Mouse (Mus musculus) layer of hippocampus, adult 9-11 months (tissue): Measurements from ENCODE around the gene Gm49369.
"Not testable (repeated sequence)": the region's sequence is repeated elsewhere in the genome, so short reads cannot be mapped to it uniquely, and the experiment has no call there.

ENCODE experiments used
- DNase-seq: peaks from one replicate; pipeline ENCODE4 v3.0.0; 2022

The Gm49369 gene

DNA sequence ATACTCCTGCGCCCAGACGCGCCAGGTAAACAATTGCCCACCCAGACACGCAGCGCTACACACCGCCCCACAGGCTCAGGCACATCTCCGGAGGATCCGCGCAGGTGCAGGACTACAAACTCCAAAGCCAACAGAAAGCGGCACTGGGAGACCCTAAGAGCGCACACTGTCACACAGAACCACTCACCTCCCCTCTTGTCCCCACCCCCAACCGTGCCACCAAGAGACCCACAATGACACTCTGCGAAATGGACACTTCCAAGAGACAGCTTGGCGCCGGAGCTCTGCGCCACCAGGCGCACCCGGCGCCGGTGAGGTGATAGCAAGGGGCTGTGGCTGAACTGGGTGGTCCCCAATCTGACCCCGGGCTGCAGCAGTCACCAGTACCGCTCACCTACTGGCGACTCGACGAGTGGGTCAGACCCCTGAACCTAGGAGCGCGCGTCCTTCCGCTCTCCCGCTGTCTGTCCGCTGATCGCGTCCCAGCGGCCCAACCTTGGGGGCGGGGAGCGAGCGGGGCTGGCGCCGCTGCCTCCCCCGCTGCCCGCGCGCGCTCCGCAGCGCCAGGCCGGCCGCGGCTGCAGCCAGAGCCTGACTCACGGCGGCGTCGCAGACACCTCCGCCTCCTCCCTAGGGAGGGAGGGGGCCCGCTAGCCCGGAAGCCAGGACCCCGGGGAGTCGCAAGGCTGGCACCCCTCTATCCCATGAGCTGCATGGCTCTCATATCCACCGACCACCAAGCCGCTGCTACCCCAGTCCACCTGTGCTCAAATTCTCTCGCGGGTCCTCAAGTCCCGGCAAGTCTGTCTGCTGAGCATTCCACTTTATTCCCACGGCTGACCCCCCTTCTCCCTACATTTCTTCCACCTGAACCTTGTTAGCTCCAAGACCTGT is 10.5 kb downstream of the Gm49369 start:
- DNase-seq: no peak

GRCm38 (mm10) chr7:142371398-142371767 is 11.1 kb downstream of the Gm49369 start:
- peak; percentile 90 for DNase-seq

- DNase-seq: no peak
Observed at GRCm38 (mm10) chr7:142370937-142371336, 11.5 kb downstream of the Gm49369 start.

GRCm38 (mm10) chr7:142369820-142370219 is 12.6 kb downstream of the Gm49369 start:
- no peak for DNase-seq

DNA sequence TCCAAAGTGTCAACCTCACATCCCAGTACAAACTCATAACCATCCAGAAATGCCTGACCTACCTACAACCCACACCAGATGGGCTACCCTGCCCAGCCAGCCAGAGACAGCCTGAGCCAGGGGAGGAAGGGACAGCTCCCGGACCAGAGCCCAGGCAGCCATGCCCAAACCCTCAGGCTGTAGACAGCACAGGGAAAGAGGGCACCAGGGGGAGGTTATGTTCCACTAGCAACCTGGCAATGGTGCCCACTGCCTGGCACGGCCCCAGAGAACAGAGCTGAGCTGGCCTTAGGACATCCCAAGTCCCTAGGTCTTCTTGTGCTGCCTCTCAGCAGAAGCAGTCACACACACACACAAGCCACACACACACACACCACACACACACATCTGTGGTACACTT is 13.6 kb downstream of the Gm49369 start:
- DNase-seq: no peak

GRCm38 (mm10) chr7:142363107-142363506 is 19.4 kb downstream of the Gm49369 start:
- no peak for DNase-seq

- DNase-seq: no peak
Observed at GRCm38 (mm10) chr7:142360743-142361142, 21.7 kb downstream of the Gm49369 start.

DNA sequence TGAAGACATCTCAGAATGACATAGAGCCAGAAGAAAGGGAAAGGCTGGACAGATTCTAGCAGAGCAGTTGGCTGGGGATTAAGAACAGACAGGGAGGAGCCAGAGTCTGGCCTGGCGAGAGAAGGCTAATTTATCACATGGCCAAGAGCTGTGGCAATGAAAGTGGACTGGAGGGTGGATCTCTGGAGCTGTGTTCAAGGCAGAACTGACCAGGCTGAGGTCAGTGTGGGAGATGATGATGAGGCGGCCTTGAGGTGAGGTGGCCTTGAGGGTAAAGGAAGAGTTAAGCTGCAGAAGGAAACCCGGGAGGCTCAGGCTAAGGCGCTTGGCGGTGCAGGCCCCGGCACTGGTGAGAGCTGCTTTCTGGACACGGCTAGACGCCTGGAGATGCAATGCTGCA is 23.3 kb downstream of the Gm49369 start:
- DNase-seq: no peak

GRCm38 (mm10) chr7:142357566-142357965 is 24.9 kb downstream of the Gm49369 start:
- DNase-seq: no peak

DNA sequence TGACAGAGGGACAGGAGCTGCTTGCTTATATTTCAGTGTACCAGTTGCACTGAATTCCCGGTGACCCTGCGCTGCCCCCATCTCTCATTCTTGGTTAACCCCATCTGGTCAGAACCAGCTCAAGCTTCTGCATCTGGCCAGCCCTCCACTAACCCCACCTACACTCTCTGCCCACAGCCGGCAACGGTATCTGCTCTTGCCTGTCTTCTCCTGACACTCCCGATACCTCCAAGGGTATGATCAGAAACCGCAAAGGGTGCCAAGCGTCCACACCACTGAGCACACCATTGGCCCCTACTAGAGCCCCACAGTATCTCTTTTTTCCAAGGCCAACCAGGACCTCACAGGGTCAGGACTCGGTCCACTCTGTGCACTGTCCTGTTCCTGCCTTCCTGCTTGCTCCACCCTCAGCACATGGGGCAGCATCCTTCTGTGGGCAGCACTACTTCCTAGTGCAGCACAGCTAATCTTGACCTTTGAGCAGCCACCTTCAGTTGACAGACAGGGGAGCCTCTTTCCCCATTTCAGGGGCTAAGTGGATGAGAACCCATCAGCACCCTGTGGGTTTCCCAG is 27.7 kb downstream of the Gm49369 start:
- no peak for DNase-seq

DNA sequence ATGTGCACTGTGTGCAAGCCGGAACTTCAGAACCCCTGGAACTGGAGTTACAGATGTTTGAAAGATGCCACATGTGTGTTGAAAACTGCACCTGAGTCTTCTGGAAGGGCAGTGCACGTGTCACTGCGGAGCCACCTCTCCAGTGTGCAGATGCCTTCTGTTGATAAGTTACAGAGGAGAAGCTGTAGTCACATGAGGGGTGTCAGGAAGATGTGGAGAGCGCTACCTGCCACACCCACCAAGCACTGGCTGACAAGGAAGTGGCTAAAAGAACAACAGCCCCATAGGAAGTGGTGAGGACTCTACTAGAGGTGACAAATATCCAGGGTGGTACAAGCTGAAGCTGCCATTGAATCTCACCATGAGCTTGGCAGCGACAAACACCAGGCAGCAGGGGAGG is 28.6 kb downstream of the Gm49369 start:
- DNase-seq: no peak

DNA sequence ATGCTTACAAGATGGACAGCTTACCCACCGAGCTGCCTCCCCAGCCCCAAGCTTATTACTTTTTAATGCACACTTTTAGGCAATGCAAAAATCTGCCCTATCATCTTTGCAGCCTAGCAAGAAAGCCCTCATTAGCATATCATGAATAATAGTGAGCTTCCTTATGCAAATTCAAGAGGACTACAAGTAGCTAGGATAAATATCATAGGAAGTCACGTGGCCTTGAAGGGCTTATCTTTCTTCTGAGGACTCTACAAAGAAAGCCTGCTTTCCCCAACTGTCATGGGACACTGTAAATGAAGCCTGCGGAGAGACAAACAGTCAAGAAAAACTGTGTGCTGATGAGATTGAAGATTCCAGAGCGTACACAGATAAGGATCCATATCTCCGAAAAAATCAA is 30.9 kb downstream of the Gm49369 start:
- DNase-seq: no peak

DNA sequence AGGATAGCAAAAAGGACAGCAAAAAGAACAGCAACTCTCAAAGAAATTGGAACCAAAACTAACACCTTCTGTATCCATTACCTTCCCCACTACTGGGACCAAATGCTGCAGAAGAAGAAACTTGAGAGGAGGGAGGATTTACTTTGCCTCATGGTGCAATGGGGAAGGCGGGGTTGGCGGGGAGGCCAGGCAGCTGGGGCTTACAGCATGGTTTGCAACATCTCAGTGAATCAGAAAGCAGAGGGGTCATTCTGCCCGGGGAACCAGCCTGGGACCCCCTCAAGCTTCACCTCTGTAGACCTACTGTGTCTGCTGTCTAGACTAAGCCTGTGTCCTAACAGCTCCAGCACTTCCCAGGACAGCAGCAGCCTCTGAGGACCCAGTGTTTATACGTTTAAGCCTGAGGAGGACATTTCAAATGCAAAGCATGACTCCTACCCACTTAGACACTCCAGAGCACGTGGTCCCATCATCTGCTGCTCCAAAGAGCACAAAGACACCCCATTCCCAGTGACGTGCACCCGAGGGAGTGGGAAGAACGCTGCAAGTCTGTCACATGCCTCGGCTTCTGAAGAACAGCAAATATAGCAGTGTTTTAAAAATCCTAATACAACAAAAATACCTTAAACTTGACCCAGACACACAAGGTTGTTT is 33.0 kb downstream of the Gm49369 start:
- peak; percentile 78 for DNase-seq

DNA sequence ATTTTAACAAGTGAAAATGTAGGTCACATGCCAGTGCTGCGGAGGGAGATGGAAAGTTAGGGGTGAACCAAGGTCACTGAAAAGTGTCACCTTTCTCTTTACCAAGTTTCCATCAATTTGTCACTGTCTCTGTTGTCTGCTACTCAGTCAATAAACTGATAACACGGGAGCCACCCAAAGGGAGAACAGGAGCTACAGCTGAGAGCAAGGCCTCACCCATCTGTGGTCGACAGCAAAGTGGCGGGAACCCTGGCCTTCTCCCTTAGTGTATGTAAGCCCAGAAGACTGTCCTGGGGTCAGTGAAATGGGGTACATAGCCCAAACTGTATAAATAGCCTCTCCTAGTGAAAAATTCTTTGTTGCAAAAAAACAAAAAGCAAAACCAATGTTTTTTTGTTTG is 34.9 kb downstream of the Gm49369 start:
- no peak for DNase-seq

DNA sequence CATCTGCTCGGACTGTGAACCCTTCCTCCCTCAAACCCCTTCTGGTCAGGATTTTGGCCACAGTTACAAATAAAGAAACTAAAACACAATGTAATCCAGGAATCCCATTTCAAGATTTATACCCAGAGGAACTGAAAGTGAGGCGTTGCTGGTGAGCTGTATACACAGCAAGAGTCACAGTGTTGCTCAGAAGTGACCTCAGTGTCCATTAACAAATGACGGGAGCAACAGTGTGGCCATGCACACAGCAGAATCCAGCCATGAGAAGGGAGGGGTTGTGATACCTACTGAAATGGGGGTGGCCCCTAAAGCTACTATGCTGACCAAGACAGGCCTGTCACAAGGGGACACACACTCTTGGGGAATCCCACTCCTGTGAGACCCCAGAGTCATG is 40.2 kb downstream of the Gm49369 start:
- DNase-seq: no peak

DNA sequence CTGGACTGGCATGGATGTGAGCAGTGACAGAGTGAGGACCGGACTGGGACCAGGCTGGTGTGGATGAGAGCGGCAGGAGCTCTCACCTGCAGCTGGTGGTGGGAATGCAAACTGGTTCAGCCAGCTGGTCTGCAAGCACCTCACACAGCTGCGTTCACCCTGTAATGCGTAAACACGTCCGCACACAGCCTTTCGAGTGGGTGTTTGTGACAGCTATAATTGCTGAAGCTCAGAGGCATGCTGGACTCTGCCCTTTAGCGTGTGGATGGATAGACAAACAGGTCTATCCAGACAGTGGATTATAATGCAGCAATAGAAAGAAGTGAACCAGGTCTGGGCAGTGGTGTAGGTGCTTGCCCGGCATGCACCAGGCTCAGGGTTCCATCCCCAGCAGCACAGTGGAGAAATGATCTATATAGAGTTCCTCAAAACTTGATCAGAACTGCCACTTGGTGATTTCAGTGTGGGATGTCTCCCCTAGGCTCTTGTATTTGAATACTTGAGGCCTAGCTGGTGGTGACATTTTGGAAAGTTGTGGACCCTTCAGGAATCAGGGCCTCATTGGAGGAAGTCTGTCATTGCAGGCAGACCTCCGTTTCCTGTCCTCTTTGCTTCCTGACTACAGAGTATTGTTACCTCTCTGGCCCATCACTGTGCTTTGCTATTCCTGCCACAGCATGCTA is 40.8 kb downstream of the Gm49369 start:
- no peak for DNase-seq

GRCm38 (mm10) chr7:142340269-142340970 is 42.0 kb downstream of the Gm49369 start:
- DNase-seq: peak; percentile 83

GRCm38 (mm10) chr7:142335151-142335550 is 47.3 kb downstream of the Gm49369 start:
- no peak for DNase-seq

- DNase-seq: peak; percentile 86
Observed at GRCm38 (mm10) chr7:142334246-142334645, 48.2 kb downstream of the Gm49369 start.

GRCm38 (mm10) chr7:142332741-142333140 is 49.7 kb downstream of the Gm49369 start:
- DNase-seq: not testable (repeated sequence)

DNA sequence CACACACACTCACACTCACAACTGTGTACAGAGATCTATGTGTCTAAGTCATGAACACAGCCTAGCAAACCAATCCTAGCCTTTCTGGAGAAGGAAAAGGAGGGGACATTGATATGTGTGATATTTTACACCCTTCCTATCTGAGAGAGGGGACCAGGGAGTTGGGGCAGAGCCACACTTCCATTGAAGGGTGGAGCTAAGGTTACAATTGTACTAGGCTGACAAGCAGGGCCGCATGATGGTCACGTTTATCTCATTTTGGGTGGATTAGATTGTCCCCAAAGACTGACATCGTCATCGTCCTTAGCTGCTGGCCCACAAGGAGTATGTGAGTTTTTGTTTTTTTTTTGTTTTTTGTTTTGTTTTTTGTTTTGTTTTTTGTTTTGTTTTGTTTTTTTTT is 51.2 kb downstream of the Gm49369 start:
- no peak for DNase-seq

DNA sequence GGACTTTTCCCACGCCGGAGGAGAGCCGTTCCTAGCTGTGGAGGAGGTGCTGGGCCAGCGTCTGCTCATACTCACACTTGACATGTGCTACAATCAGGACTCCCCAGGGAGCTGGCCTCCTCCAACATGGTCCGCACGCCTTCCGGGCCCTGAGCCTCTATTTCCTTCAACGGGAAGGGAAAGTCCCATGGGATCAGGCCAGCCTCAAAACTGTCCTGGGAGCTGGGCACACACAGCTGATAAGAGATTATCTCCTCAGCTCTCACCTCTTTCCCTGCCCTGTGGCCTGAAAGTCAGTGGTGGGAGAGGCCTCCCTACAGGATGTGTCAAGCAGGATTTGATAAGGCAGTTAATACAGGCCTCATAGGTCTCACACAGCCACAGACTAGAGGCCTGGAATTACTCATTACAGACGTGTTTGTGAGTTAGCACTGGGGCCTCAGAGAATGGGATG is 52.2 kb downstream of the Gm49369 start:
- no peak for DNase-seq

DNA sequence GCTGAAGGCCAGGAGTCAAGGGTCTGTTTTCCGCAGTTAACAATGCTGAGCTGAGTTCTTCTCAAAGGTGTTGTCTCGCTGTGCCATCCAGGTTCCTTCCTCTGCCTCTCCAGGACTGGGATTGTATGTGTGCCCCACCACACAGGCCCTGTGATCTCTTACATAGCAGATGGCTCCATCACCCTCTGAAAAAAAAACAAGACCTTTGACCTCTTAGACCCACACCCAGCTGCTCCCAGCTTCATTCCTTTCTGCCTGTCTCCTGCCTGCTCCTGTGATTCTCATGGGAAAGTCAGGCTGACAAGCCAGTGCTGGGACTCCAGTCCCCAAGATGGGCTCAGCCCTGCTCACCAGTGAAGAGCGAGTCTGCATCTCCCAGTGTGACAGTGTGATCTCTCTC is 54.0 kb downstream of the Gm49369 start:
- no peak for DNase-seq
